Mouse (Mus musculus): Measurements from ENCODE around the gene Gkn3. TPM values are rescaled to one million over a fixed set of nuclear protein-coding genes. Genes with fewer than 3 reads are reported as not detected.
A peak's percentile ranks its signal among the peaks of the same experiment; 100 is the strongest.

Gkn3 gene
- total RNA-seq (2021): 1 to 10 TPM; 2.5 to 3.6 TPM

DNA sequence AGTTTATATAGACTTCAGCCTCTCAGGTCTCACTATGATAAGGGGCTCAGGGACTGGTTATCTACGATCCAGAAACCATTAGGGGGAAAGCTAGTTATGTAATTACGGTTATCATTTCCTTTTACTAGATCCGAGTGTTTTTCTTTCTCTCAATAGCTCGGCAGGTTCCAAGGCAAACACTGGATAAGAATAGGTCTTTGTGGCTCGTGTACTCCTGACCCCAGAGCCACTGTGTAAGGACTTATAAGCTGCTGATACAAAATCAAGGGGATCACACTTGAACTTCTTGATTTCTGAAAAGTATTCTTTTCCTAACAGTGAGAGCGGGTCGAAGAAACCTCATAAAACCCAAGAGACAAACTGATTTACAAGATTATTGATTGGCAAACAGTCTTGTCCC, at the start of gene Gkn3:
Gene Gkn3 (minus strand): TSS at position 59 of the 400 bp plus-strand sequence.
- no peak for DNase-seq (ENCODE audit: extremely low spot score in 1 of 2, low spot score in 1 of 2)

GRCm38 (mm10) chr6:87436745-87437144, 48.0 kb upstream of the Gkn3 start:
- no peak for DNase-seq (ENCODE audit: extremely low spot score in 1 of 2, low spot score in 1 of 2)

DNA sequence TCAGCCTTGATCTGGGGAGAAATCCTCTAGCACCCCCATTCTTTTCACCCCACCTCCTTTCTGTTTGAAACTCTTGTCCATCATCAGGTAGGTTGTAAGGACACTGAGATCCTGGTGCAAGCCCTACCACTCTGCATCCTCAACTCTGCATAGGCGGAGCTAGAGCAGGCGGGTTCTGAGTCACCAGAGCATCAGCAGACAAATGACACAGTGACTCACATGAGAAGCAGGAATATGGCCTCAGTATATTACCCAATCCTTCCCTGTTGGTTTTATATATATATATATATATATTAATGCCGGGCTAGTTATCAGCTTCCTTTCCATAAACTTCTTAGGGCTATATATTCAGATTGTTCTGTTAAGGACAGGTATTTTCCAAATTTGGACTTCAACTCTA, 47.1 kb upstream of the Gkn3 start:
- DNase-seq (ENCODE audit: extremely low spot score in 1 of 2, low spot score in 1 of 2): no peak

GRCm38 (mm10) chr6:87428487-87429044, 39.8 kb upstream of the Gkn3 start, which contains the start of gene Bmp10:
Bmp10 (plus strand) TSS chr6:87428994.
- no peak for DNase-seq (ENCODE audit: extremely low spot score in 1 of 2, low spot score in 1 of 2)

- no peak for DNase-seq (ENCODE audit: extremely low spot score in 1 of 2, low spot score in 1 of 2)
Measured at GRCm38 (mm10) chr6:87427616-87428015, 38.9 kb upstream of the Gkn3 start.

DNA sequence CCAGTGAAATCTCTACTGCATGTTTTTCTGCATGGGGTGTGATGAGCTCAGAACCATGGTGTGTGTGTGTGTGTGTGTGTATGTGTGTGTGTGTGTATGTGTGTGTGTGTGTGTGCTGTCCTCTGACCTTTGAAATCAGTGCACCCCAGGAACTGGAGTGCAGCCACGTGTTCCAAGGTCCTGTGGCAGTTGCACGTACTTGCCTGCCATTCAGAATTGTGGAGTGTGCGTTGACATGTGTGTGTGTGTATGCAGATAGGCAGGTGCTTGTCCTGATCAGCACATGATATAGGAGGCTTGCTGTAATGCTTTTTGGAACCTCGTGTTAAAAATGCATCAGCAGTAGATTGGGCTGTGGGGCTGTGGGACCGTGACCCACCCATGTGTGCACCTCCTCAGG, 38.2 kb upstream of the Gkn3 start:
- no peak for DNase-seq (ENCODE audit: extremely low spot score in 1 of 2, low spot score in 1 of 2)

- peak in 1 of 2 experiments; percentile 31 for DNase-seq (ENCODE audit: extremely low spot score in 1 of 2, low spot score in 1 of 2)
Measured at GRCm38 (mm10) chr6:87424037-87424816, 35.5 kb upstream of the Gkn3 start.

DNA sequence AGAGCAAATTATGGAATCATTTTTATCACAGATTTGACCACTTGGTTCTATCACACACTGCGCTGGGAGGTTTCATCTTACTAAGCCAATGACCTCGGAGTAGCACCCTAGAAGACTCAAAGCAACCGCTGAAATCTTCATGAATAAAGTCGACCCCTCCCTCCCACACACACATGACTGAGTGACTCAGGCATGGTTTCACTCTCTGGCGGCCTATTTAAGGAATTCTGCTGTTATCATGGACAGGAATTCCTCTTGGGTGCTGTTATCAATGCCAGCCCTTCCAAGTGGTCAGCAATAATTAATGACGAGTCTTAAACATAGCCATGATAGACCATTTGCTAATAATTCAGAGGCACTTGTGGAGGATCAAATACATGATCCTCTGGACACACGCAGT, 33.6 kb upstream of the Gkn3 start:
- no peak for DNase-seq (ENCODE audit: extremely low spot score in 1 of 2, low spot score in 1 of 2)

- no peak for DNase-seq (ENCODE audit: extremely low spot score in 1 of 2, low spot score in 1 of 2)
Measured at GRCm38 (mm10) chr6:87412011-87412410, 23.3 kb upstream of the Gkn3 start.

- no peak for DNase-seq (ENCODE audit: extremely low spot score in 1 of 2, low spot score in 1 of 2)
Measured at GRCm38 (mm10) chr6:87401456-87401855, 12.7 kb upstream of the Gkn3 start.

DNA sequence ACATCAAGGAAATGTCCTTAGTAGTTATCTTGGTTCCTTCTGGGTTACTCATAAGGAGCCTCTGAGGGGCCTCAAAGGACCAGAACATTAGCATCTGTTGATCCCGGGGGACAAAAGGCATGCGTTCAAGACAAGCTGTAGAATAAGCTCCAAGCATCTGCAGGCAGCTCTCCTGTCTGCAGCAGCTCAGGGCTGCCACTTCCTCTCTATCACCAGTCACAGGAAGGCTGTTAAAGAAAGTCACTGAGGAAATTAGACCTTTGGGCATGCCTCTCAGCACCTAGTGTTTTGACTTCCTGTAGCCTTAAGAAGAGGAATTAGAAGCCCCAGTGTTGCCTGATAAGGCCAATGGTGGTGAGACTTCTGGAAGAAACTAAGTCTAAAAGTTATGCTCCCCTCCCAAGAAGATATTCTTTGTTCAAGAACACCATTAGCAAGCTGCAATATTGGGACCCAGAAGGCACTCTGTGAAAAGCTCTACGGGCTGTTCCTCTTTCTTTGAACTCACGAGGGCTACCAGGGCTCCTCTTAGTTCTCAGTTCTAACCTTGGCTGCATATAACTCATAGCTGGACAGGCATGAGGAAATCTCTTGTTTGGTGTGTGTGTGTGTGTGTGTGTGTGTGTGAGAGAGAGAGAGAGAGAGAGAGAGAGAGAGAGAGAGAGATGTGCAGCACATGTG, 11.3 kb upstream of the Gkn3 start:
- no peak for DNase-seq (ENCODE audit: extremely low spot score in 1 of 2, low spot score in 1 of 2)

- peak; percentile 62 to 90 for DNase-seq (ENCODE audit: extremely low spot score in 1 of 2, low spot score in 1 of 2)
Measured at GRCm38 (mm10) chr6:87399137-87399536, 10.4 kb upstream of the Gkn3 start.

GRCm38 (mm10) chr6:87394783-87395182, 6.0 kb upstream of the Gkn3 start:
- no peak for DNase-seq (ENCODE audit: extremely low spot score in 1 of 2, low spot score in 1 of 2)

DNA sequence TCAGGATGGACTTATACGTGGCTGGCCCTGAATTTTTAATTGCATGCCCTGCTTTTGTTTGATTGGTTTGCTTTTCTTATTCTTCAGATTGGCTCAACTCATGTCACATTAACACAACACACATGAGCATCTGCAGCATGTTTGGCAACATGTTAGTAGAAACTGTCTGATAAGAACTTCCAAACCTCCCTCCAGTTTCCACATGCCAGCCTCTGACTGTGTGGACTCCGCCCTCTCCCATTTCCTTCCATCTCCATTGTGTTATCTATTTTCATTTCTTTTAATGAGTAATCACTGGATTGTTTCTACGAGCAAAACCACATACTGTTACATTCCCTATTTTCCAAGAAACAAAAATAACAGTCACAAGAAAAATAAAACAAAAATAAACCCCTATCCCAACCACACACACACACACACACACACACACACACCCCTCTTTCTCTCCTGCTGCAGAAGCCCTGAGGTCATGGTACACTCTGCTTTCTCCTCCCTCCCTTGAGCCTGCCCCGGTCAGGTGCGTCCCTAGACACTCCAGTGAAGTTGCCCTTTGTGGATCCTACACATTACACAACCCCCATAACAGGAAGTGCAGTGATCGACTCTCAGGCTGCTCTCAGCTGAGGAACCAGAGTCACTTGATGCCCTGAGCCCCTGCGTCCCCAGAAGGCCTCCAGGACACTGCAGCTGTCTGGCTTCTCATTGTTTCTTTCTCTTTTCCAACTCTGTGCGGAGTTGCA, 4.9 kb upstream of the Gkn3 start:
- DNase-seq (ENCODE audit: extremely low spot score in 1 of 2, low spot score in 1 of 2): no peak

- no peak for DNase-seq (ENCODE audit: extremely low spot score in 1 of 2, low spot score in 1 of 2)
Measured at GRCm38 (mm10) chr6:87389455-87389989, 787 bp upstream of the Gkn3 start.

GRCm38 (mm10) chr6:87386681-87387080, 2.1 kb downstream of the Gkn3 start:
- DNase-seq (ENCODE audit: extremely low spot score in 1 of 2, low spot score in 1 of 2): no peak

GRCm38 (mm10) chr6:87386203-87386602, 2.5 kb downstream of the Gkn3 start:
- peak; percentile 51 to 77 for DNase-seq (ENCODE audit: extremely low spot score in 1 of 2, low spot score in 1 of 2)

DNA sequence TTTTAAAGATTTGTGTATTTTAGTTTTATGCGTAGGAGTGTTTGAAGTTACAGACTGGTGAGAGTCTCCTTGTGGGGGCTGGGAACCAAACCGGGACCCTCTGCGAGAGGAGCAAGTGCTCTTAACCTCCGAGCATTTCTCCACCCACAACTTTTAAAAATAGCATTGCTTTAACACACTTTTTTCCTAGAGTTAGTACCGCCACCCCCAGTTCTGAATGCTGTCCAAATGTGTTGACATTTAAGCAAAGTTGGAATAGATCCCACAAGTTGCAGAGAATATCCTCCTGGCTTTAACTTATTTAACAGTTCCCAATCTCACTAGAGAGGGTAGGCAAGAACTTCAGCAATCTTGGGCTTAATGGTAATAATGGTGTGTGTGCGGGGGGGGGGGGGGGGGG, 4.0 kb downstream of the Gkn3 start:
- DNase-seq (ENCODE audit: extremely low spot score in 1 of 2, low spot score in 1 of 2): no peak

- DNase-seq (ENCODE audit: extremely low spot score in 1 of 2, low spot score in 1 of 2): peak in 1 of 2 experiments; percentile 25
Measured at GRCm38 (mm10) chr6:87383926-87384691, 4.6 kb downstream of the Gkn3 start.

DNA sequence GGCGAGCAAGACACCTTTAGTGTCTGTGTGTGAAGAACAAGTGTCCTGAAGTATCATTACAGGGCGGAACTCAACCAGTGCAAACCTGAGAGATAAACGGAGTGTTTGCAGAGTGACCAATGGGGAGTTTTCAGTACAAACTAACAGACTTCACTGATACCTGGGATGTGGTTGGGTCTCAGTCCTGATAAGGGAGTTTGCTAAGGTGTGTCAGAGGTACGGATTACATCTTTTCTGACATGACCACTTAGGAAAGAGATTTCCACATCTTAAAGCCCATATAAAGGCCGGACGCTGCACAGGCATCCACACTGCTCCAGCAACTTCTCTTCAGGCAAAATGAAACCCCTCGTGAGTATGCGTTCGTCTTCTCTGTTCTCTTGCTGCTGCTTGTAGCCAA, 15.7 kb downstream of the Gkn3 start, which contains the start of gene Gkn2:
Gene Gkn2 (plus strand): TSS at position 301 of the 400 bp plus-strand sequence.
- DNase-seq (ENCODE audit: extremely low spot score in 1 of 2, low spot score in 1 of 2): no peak

All from layer of hippocampus, postnatal 25 days (tissue).